Mouse (Mus musculus) forebrain, embryonic 15.5 days (tissue): ENCODE results near the gene Irak2. TPM values are rescaled to one million over a fixed set of nuclear protein-coding genes. Genes with fewer than 3 reads are reported as not detected.

Experiments
- ATAC-seq: fragments of 200-750 bp; cut with Nextera tagmentation; replicated peaks from 2 replicates; pipeline ENCODE4 v1.8.0; 2017; ENCODE audit warnings: mild to moderate bottlenecking, moderate TSS enrichment, moderate library complexity
- H3K27ac ChIP-seq: fragments of 300-500 bp; sonication (generic); replicated peaks from 2 replicates; pipeline ENCODE4 v1.5.1; 2015; ENCODE audit warnings: mild to moderate bottlenecking, inconsistent platforms
- H3K27me3 ChIP-seq: fragments of 300-500 bp; sonication (generic); 2 replicates; pipeline ENCODE4 v1.6.1; 2015; ENCODE audit warnings: inconsistent platforms
- H3K36me3 ChIP-seq: fragments of 300-500 bp; sonication (generic); 2 replicates; pipeline ENCODE4 v1.6.1; 2015; ENCODE audit warnings: mild to moderate bottlenecking, inconsistent platforms
- H3K4me1 ChIP-seq: fragments of 300-500 bp; sonication (generic); 2 replicates; pipeline ENCODE4 v1.6.1; 2015; ENCODE audit warnings: inconsistent platforms
- H3K4me2 ChIP-seq: fragments of 300-500 bp; sonication (generic); replicated peaks from 2 replicates; pipeline ENCODE4 v1.6.1; 2015; ENCODE audit warnings: mild to moderate bottlenecking, inconsistent platforms
- H3K4me3 ChIP-seq: fragments of 300-500 bp; sonication (generic); 2 replicates; pipeline ENCODE4 v1.5.1; 2015; ENCODE audit warnings: mild to moderate bottlenecking, inconsistent platforms
- H3K9ac ChIP-seq: fragments of 300-500 bp; sonication (generic); replicated peaks from 2 replicates; pipeline ENCODE4 v1.6.1; 2015; ENCODE audit warnings: mild to moderate bottlenecking, inconsistent platforms
- H3K9me3 ChIP-seq: fragments of 300-500 bp; sonication (generic); 2 replicates; pipeline ENCODE4 v1.6.1; 2016; ENCODE audit warnings: inconsistent platforms
- WGBS: fragments of 180-500 bp; shearing (Covaris S2); methylation state at CpG from one replicate; pipeline ENCODE4 v1.1.7; 2015; ENCODE audit warnings: mixed read lengths; 5-methylcytosine and 5-hydroxymethylcytosine counted together
- microRNA-seq: library from miRNA; unstranded; fragments of <30 nt; microRNA quantifications from one replicate; pipeline ENCODE4, GENCODE M21; 2016
- polyA plus RNA-seq: library from polyadenylated mRNA; unstranded; fragments of >200 nt; fragmentation: Nextera tagmentation; extraction: Ambion mirVana; gene quantifications from 2 replicates; pipeline ENCODE4 v1.2.1, GENCODE M21; 2015

The Irak2 gene
- polyA plus RNA-seq, 1 experiment from 2014 or later, result 1.3 TPM

GRCm38 (mm10) chr6:113731296-113731695 is 93.0 kb downstream of the Irak2 start:
- Histone ChIP-seq H3K36me3 (peaks cover 90% of the 10 kb centered on the region), H3K4me1 (no peaks in the 10 kb centered on the region), H3K4me2 (no peak overlapping the region), H3K9me3 (no peaks in the 10 kb centered on the region), H3K27ac (no peak overlapping the region), H3K9ac (no peak overlapping the region), H3K4me3 (no peak overlapping the region), H3K27me3 (no peaks in the 10 kb centered on the region)
- no peak for ATAC-seq
- WGBS, result 85% methylated on average over 3 of the region's 3 CpGs

GRCm38 (mm10) chr6:113737318-113738046 is 99.2 kb downstream of the Irak2 start:
- ATAC-seq, result no peak
- Histone ChIP-seq H3K36me3 (peaks cover 41% of the 10 kb centered on the region), H3K9me3 (no peaks in the 10 kb centered on the region), H3K9ac (no peak overlapping the region), H3K4me1 (peaks cover 28% of the 10 kb centered on the region), H3K4me2 (no peak overlapping the region), H3K27ac (no peak overlapping the region), H3K4me3 (no peak overlapping the region), H3K27me3 (no peaks in the 10 kb centered on the region)
- WGBS, result 91% methylated on average over 9 of the region's 9 CpGs

GRCm38 (mm10) chr6:113740236-113741217 is 102.3 kb downstream of the Irak2 start, which contains the start of gene Sec13:
Sec13 (minus strand) TSS chr6:113740743.
- peak; percentile 83 for ATAC-seq
- H3K9ac ChIP-seq, result peak within 1 kb of the TSS; percentile 88
- peaks cover 28% of the 10 kb centered on the region for H3K4me1 ChIP-seq
- no peaks in the 10 kb centered on the region for H3K9me3 ChIP-seq
- H3K27ac ChIP-seq, result peak within 1 kb of the TSS; percentile 79
- H3K36me3 ChIP-seq, result peaks cover 14% of the 10 kb centered on the region
- H3K4me2 ChIP-seq, result peak within 1 kb of the TSS; percentile 90
- H3K27me3 ChIP-seq, result no peaks in the 10 kb centered on the region
- peak within 1 kb of the TSS; percentile 92 for H3K4me3 ChIP-seq
- WGBS, result 6% methylated on average over 41 of the region's 41 CpGs

GRCm38 (mm10) chr6:113741425-113741824 is 103.2 kb downstream of the Irak2 start:
- peak overlapping the region; percentile 70; the same call in 1 of the 2 replicates for H3K27ac ChIP-seq
- H3K9ac ChIP-seq, result no peak overlapping the region
- H3K4me2 ChIP-seq, result no peak overlapping the region
- no peaks in the 10 kb centered on the region for H3K27me3 ChIP-seq
- no peak overlapping the region for H3K4me3 ChIP-seq
- peaks cover 28% of the 10 kb centered on the region for H3K4me1 ChIP-seq
- ATAC-seq, result 0 out of 2 replicates have a peak, but pooled peaks have one; percentile 17
- H3K36me3 ChIP-seq, result peaks cover 7% of the 10 kb centered on the region
- WGBS, result 73% methylated on average over 2 of the region's 2 CpGs
- H3K9me3 ChIP-seq, result no peaks in the 10 kb centered on the region

GRCm38 (mm10) chr6:113742321-113742720 is 104.1 kb downstream of the Irak2 start:
- H3K27ac ChIP-seq, result peak overlapping the region; percentile 70
- H3K4me1 ChIP-seq, result peaks cover 28% of the 10 kb centered on the region

GRCm38 (mm10) chr6:113743111-113743510 is 104.8 kb downstream of the Irak2 start:
- Histone ChIP-seq H3K4me3 (no peak overlapping the region), H3K4me2 (no peak overlapping the region), H3K9ac (no peak overlapping the region), H3K4me1 (peaks cover 28% of the 10 kb centered on the region), H3K36me3 (no peaks in the 10 kb centered on the region; the same call in 1 of the 2 replicates), H3K27ac (no peak overlapping the region), H3K9me3 (no peaks in the 10 kb centered on the region), H3K27me3 (no peaks in the 10 kb centered on the region)
- WGBS, result 55% methylated on average over 1 of the region's 1 CpGs
- no peak for ATAC-seq

More at GRCm38 (mm10) chr6:113742321-113742720, 104.1 kb downstream of the Irak2 start:
- 45% methylated on average over 1 of the region's 1 CpGs for WGBS
- Histone ChIP-seq H3K4me3 (no peak overlapping the region), H3K36me3 (peaks cover 3% of the 10 kb centered on the region; the same call in 1 of the 2 replicates), H3K4me2 (no peak overlapping the region), H3K27me3 (no peaks in the 10 kb centered on the region), H3K9ac (no peak overlapping the region), H3K9me3 (no peaks in the 10 kb centered on the region)
- ATAC-seq, result no peak

Small RNAs within 50 kb of the gene (microRNA-seq; reads per million reads assigned to microRNA genes)
- gene Mir7042, result 1.8 reads per million

Other genes starting within 250 kb of the Irak2 start
- gene Ttll3, start 249.2 kb upstream of the Irak2 start, polyA plus RNA-seq, result 7.6 and 8.1 TPM in 2 replicates
- 14.8 and 23.3 TPM in 2 replicates for gene Rpusd3, start 219.1 kb upstream of the Irak2 start, polyA plus RNA-seq
- not detected in 2 replicates for gene Cidec, start 202.7 kb upstream of the Irak2 start, polyA plus RNA-seq
- 89.2 and 93.1 TPM in 2 replicates for gene Jagn1, start 195.9 kb upstream of the Irak2 start, polyA plus RNA-seq
- not detected in 2 replicates for gene Il17re, start 180.0 kb upstream of the Irak2 start, polyA plus RNA-seq
- 1.6 and 2.4 TPM in 2 replicates for gene Il17rc, start 167.0 kb upstream of the Irak2 start, polyA plus RNA-seq
- 63.8 and 66.7 TPM in 2 replicates for gene Creld1, start 155.2 kb upstream of the Irak2 start, polyA plus RNA-seq
- 5.1 and 6.0 TPM in 2 replicates for gene Prrt3, start 136.5 kb upstream of the Irak2 start, polyA plus RNA-seq
- gene Emc3, start 106.8 kb upstream of the Irak2 start, polyA plus RNA-seq, result 94.9 and 103 TPM in 2 replicates
- 6.5 and 6.7 TPM in 2 replicates for gene Fancd2, start 106.8 kb upstream of the Irak2 start, polyA plus RNA-seq
- gene Fancd2os, start 37.8 kb upstream of the Irak2 start, polyA plus RNA-seq, result 0.22 TPM in 1 of 2 replicates, not detected in the other
- 239 and 240 TPM in 2 replicates for gene Brk1, start 33.7 kb upstream of the Irak2 start, polyA plus RNA-seq
- gene Vhl, start 14.5 kb upstream of the Irak2 start, polyA plus RNA-seq, result 79.6 and 83.6 TPM in 2 replicates
- gene Tatdn2, start 58.6 kb downstream of the Irak2 start, polyA plus RNA-seq, result 0.78 and 1.3 TPM in 2 replicates
- 0.41 and 0.59 TPM in 2 replicates for gene Ghrl, start 81.4 kb downstream of the Irak2 start, polyA plus RNA-seq
- gene Sec13, start 102.3 kb downstream of the Irak2 start, polyA plus RNA-seq, result 239 and 245 TPM in 2 replicates